Mouse (Mus musculus): Measurements from ENCODE around the gene Armc2.

- TF ChIP-seq POLR2A (IDR thresholded peaks at IDR 0.05; ENCODE audit: borderline replicate concordance, extremely low read depth, insufficient read depth, insufficient read length, poor library complexity, severe bottlenecking) = no peak
- no peak for TF ChIP-seq CTCF (IDR thresholded peaks at IDR 0.05; ENCODE audit: borderline replicate concordance, extremely low read depth, insufficient read depth, insufficient read length)
Observed at GRCm38 (mm10) chr10:42029502-42029901, 11.3 kb upstream of the Armc2 start.
